Mouse (Mus musculus) liver, embryonic 13.5 days (tissue): Measurements from ENCODE around the gene 2310030G06Rik. TPM values are rescaled to one million over a fixed set of nuclear protein-coding genes. Genes with fewer than 3 reads are reported as not detected.

Experiments
- ATAC-seq: fragments of 200-750 bp; cut with Nextera tagmentation; 2 replicates; pipeline ENCODE4 v1.8.0; 2017; ENCODE audit warnings: low read depth, mild to moderate bottlenecking, moderate number of reproducible peaks, moderate library complexity
- DNase-seq: peaks from one replicate; pipeline ENCODE4 v3.0.0; 2022
- H3K27ac ChIP-seq: fragments of 300-500 bp; sonication (generic); 2 replicates; pipeline ENCODE4 v1.5.1; 2015; ENCODE audit warnings: moderate library complexity, mild to moderate bottlenecking, inconsistent platforms
- H3K27me3 ChIP-seq: fragments of 300-500 bp; sonication (generic); 2 replicates; pipeline ENCODE4 v1.6.1; 2015; ENCODE audit warnings: mild to moderate bottlenecking, inconsistent platforms
- H3K36me3 ChIP-seq: fragments of 300-500 bp; sonication (generic); 2 replicates; pipeline ENCODE4 v1.6.1; 2015; ENCODE audit warnings: mild to moderate bottlenecking, inconsistent platforms
- H3K4me1 ChIP-seq: fragments of 300-500 bp; sonication (generic); replicated peaks from 2 replicates; pipeline ENCODE4 v1.6.1; 2015; ENCODE audit warnings: inconsistent platforms
- H3K4me2 ChIP-seq: fragments of 300-500 bp; sonication (generic); 2 replicates; pipeline ENCODE4 v1.6.1; 2015; ENCODE audit warnings: inconsistent platforms, mild to moderate bottlenecking, moderate library complexity
- H3K4me3 ChIP-seq: fragments of 300-500 bp; sonication (generic); replicated peaks from 2 replicates; pipeline ENCODE4 v1.5.1; 2015; ENCODE audit warnings: mild to moderate bottlenecking, inconsistent platforms
- H3K9ac ChIP-seq: fragments of 300-500 bp; sonication (generic); 2 replicates; pipeline ENCODE4 v1.6.1; 2015; ENCODE audit warnings: mild to moderate bottlenecking, inconsistent platforms
- H3K9me3 ChIP-seq: fragments of 300-500 bp; sonication (generic); replicated peaks from 2 replicates; pipeline ENCODE4 v1.6.1; 2016; ENCODE audit warnings: inconsistent platforms
- WGBS: fragments of 180-500 bp; shearing (Covaris S2); methylation state at CpG from one replicate; pipeline ENCODE4 v1.1.7; 2015; ENCODE audit not compliant: insufficient replicate concordance; 5-methylcytosine and 5-hydroxymethylcytosine counted together
- polyA plus RNA-seq: library from polyadenylated mRNA; unstranded; fragments of >200 nt; fragmentation: Nextera tagmentation; extraction: Ambion mirVana; gene quantifications from 2 replicates; pipeline ENCODE4 v1.2.1, GENCODE M21; 2015

The 2310030G06Rik gene
- polyA plus RNA-seq, 1 experiment from 2014 or later, result 2.5 TPM

DNA sequence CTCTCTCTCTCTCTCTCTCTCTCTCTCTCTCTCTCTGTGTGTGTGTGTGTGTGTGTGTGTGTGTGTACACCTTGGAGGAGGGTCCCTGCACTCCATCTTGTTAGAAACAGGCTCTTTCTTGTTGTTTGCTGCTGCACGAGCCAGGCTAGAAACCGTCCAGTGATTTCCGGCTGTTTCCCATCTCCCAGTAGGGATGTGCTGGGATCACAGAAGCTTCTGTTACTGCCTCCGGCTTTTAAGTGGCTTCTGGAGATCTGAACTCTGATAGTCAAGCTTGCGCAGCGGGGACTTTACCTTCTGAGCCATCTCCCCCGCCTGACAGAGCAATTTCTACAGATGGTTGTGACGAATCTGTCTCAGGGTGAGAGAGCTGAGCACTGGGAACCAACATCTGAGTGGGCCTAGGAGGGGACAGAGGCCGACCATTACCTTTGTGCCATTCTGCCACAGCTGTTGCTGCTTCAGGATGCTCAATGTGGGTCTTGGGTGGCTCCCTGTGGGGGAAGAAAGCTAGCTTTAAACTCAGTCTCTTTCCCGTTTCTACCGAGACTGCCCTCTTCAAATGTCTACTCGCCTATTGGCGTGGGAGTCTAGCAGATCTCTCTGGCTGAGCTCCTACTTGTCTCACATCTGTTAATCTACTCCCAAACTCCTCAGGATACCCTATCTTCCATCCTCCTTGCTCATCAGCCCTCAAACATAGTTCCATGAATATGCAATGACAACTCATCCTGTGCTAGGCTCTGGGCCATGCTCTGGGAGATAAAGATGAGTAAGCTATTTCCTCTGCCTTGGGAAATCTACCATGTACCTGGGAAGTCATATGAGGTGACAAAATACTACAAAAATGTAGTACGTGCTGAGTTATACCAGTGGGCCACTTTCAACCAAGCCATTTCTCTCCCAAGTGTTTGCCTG is 5.2 kb downstream of the 2310030G06Rik start:
- Histone ChIP-seq H3K4me1 (peaks cover 17% of the 10 kb centered on the region), H3K36me3 (no peaks in the 10 kb centered on the region), H3K4me3 (no peak overlapping the region), H3K9me3 (no peaks in the 10 kb centered on the region), H3K9ac (no peak overlapping the region), H3K4me2 (no peak overlapping the region), H3K27ac (no peak overlapping the region), H3K27me3 (peaks cover 4% of the 10 kb centered on the region)
- no peak for ATAC-seq
- DNase-seq, result no peak
- WGBS, result 72% methylated on average over 14 of the region's 14 CpGs

DNA sequence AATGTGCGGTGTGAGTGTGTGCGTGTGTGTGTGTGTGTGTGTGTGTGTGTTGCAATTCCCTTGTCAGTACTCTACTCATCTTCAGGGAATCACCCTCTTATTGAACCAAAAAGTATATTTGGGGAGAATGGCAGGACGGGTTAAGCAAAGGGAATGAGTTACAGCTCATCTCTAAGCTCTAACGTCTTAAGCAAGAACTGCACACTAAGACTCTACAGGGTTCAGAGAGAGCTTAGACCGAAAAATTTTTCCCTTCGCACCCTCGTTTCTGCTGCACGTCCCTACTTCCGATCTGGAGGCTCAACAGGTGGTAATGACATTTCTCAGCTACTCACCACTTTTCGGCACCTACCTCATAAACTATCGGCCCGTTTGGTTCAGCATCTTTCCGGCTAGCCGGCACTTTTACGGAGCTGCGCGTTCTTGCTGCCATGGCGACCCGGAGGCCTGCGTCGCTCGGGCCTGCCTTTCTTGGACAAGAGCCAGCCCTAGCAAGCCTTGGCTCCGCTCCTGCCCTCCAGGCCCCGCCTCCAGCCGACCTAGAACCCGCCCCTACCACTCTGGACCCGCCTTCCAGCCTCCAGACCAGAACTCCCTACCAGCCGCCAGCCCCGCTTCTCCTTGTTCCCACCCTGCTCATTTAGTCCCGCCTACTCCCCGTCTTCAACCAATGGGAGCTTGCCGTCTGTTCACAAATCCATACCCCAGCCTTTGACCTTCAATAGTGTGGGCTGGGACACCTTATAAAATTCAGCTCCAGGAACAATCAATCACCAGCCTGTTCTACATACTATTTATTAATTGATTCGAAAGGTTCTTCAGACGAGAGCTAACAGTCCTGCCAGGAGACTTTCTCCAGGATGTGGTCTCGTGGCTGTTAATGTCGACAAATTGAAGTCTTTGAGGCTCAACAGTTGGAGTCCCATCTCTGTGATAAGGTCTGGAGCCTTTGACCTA is 7.1 kb downstream of the 2310030G06Rik start, which contains the start of gene Dixdc1:
Gene Dixdc1 (minus strand): TSS at position 604 of the 957 bp plus-strand sequence.
- Histone ChIP-seq H3K27ac (no peak within 1 kb of the TSS), H3K4me2 (peak within 1 kb of the TSS; percentile 69), H3K4me1 (peaks cover 17% of the 10 kb centered on the region), H3K9me3 (no peaks in the 10 kb centered on the region), H3K36me3 (no peaks in the 10 kb centered on the region), H3K9ac (0 out of 2 replicates have a peak within 1 kb of the TSS, but pooled peaks have one; percentile 5), H3K4me3 (peak within 1 kb of the TSS; percentile 47), H3K27me3 (no peaks in the 10 kb centered on the region)
- ATAC-seq (peak; percentile 98), DNase-seq (peak; percentile 89)
- 11% methylated on average over 36 of the region's 36 CpGs for WGBS

DNA sequence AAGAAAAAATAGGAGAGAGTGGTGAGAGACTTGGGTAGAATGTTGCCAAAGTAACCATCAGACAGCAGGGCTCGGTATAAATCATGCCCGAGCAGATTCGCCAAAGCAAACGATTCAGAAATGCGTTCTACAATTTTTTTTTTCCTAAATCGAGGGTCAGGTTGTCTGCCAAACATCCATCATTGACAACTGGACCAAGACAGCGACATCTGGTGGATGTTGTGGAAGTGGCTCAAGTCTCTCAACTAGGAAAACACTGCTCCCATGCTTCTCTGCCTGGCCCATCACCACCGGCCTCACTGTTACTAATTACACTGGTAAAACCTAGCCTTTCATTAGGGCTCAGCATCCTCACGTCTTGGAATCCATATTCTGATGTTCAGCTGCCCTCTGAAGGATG is 11.3 kb downstream of the 2310030G06Rik start:
- Histone ChIP-seq H3K4me1 (peaks cover 17% of the 10 kb centered on the region), H3K4me2 (no peak overlapping the region), H3K4me3 (no peak overlapping the region), H3K9ac (no peak overlapping the region), H3K27me3 (no peaks in the 10 kb centered on the region), H3K27ac (no peak overlapping the region), H3K36me3 (no peaks in the 10 kb centered on the region), H3K9me3 (no peaks in the 10 kb centered on the region)
- 6% methylated on average over 9 of the region's 9 CpGs for WGBS
- no peak for ATAC-seq
- DNase-seq, result no peak

DNA sequence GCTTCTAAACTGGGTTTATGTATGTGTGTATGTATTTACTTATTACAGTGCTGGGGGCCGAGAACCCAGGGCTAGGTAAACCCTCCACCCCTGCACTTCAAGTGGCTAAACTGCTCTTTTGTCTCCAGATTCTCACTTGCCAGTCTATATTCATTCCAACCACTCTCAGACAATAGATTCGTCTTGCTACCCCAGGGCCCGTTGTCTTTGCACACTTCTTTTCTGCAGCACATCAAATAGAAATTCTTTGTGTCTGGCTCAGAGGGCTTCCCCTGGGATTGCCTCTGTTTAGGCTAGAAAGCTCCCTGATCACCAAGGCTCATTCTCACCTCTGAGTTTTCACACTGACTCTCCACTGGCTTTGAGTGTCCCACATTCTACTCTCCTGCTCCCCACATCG is 13.8 kb downstream of the 2310030G06Rik start:
- 32% methylated on average over 4 of the region's 4 CpGs for WGBS

DNA sequence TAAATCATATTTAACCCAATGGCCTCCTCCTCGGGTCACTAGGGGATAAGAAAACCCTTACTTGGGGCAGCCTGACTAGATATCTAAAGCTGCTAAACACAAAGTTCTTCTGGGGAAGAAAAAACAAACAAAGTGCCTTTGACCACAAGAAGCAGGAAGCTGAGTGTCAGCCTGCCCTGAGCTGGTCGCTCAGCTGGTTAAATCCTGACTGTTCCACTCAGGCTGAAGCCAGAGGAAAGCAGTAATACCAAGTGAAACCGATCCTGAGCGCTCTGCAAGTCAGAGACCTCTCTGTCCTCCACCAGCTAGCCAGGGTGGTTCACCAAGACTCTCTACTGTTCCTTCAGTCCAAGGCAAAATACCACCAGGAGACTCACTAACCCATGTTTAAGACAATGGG is 16.7 kb downstream of the 2310030G06Rik start:
- Histone ChIP-seq H3K4me3 (no peak overlapping the region), H3K27me3 (peaks cover 36% of the 10 kb centered on the region), H3K4me2 (no peak overlapping the region), H3K36me3 (no peaks in the 10 kb centered on the region), H3K9ac (no peak overlapping the region), H3K4me1 (0 out of 2 replicates have a peak, but pooled peaks cover 2% of the 10 kb centered on the region), H3K27ac (no peak overlapping the region), H3K9me3 (no peaks in the 10 kb centered on the region)
- 26% methylated on average over 4 of the region's 4 CpGs for WGBS
- ATAC-seq (no peak), DNase-seq (no peak)

More for the DNA sequence above, 13.8 kb downstream of the 2310030G06Rik start:
- Histone ChIP-seq H3K36me3 (no peaks in the 10 kb centered on the region), H3K9ac (no peak overlapping the region), H3K4me1 (0 out of 2 replicates have a peak, but pooled peaks cover under 1% of the 10 kb centered on the region), H3K27me3 (peaks cover 16% of the 10 kb centered on the region), H3K27ac (no peak overlapping the region), H3K9me3 (no peaks in the 10 kb centered on the region), H3K4me3 (no peak overlapping the region), H3K4me2 (no peak overlapping the region)
- ATAC-seq (no peak), DNase-seq (no peak)

DNA sequence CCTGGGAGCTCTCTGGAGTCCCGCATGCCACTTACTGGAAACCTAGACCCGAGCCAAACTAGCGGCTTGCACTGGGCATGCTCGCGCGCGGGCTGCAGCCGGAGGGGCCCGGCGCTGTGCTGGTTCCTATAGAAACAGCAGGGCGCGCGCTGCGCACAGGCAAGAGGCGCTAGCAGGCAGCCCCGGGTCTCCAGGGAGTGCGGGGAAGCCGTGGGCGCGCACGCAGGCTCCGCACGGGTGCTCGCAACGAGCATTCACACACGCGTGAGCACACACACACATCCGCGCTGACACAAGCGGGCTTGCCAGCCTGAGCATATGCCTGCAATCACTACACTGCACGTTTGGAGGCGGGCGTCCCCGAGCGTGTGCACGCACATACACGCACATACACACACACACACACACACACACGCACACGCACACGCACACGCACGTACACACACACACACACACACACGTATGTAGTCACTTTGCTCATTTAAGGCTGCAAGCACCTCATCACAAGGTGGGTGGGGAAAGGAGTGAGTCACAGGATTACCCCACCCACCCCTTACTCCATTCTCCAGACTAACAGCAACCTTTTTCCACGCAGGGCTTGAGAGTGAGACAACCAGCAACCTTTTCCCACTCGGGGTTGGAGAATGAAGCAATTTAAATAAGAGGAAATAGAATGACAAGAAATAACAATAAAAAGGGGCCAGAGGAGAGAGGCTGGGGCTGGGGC is 18.2 kb downstream of the 2310030G06Rik start:
- Histone ChIP-seq H3K9ac (peak overlapping the region; percentile 8; the same call in 1 of the 2 replicates), H3K4me2 (peak overlapping the region; percentile 70), H3K9me3 (no peaks in the 10 kb centered on the region), H3K36me3 (no peaks in the 10 kb centered on the region), H3K27ac (no peak overlapping the region), H3K27me3 (peaks cover 47% of the 10 kb centered on the region), H3K4me3 (peak overlapping the region; percentile 57), H3K4me1 (0 out of 2 replicates have a peak, but pooled peaks cover 2% of the 10 kb centered on the region)
- peak; percentile 8 for DNase-seq
- ATAC-seq, result peak; percentile 68; the same call in 1 of the 2 replicates
- under 1% methylated on average over 45 of the region's 45 CpGs for WGBS

DNA sequence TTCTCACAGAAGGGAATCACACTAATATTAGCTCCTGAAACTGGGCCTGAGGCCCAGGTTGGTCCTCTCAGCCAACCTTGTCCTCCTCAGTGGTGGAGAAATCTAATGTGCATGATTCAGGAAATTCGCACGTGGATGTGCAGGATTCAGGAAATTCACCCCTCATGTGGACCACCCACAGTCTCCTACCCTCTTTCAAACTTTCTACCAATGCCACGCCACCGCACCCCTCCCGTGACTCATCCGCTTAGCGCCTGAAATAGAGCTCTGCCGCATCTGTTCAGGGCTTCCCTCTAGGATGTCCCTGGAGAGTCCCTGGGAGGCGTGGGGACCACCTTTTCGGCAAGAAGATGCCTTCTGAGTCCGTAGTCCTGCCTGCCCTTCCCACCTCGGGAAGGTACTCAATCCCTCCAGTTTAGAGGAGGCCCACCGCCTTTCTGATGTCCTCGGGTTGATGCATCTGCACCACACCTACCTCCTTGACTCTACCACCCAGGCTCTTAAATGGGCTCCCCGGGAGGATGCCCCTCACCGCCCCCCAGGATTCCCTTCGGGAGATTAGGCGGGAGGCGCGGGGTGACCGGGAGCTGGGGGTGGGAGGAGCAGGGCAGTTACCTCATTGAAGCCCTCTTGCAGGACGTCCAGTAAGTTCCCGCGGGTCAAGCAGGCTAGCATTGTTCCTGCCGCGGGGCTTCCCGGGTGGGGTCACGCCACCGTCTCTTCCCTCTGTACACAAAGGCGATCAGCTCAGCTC is 19.0 kb downstream of the 2310030G06Rik start:
- ATAC-seq (no peak), DNase-seq (no peak)
- Histone ChIP-seq H3K27ac (no peak overlapping the region), H3K4me1 (0 out of 2 replicates have a peak, but pooled peaks cover 2% of the 10 kb centered on the region), H3K9me3 (no peaks in the 10 kb centered on the region), H3K36me3 (no peaks in the 10 kb centered on the region), H3K9ac (peak overlapping the region; percentile 8; the same call in 1 of the 2 replicates), H3K27me3 (peaks cover 47% of the 10 kb centered on the region), H3K4me3 (peak overlapping the region; percentile 57), H3K4me2 (peak overlapping the region; percentile 70)
- WGBS, result 13% methylated on average over 30 of the region's 30 CpGs

DNA sequence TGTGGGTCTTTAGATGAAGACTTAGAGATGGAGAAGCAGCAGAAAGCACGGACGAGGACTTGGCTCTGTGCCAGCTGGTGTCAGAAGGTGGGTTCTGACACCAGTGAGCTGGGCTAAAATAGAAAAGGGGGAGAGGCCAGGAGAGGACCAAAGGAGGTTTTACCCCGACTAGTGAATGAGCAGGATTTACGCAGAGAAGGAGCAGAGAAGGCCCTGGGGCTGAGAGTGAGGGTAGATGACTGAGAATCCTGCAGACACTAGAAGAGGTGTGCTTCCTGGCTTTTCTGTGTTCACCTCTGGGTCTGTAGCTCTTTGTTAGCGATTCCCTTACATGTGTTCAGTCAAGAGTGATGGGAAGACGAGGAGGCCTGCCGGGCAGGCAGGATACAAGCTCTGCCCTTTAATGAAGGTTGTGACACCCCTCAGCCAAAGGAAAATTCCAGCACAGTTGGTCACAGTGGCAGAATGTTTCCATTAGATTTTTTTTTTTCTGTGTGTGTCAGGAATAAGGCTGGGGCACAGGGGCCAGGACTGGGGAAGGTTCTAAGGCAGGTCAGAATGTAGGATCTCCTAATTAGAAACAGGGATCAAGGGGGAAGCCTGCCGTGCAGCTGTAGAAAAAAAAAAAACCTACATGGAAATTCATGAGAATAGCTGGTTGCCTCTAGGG is 20.3 kb downstream of the 2310030G06Rik start:
- H3K4me3 ChIP-seq, result no peak overlapping the region
- no peak overlapping the region for H3K9ac ChIP-seq
- peaks cover 47% of the 10 kb centered on the region for H3K27me3 ChIP-seq
- H3K36me3 ChIP-seq, result no peaks in the 10 kb centered on the region
- H3K4me2 ChIP-seq, result no peak overlapping the region
- no peak for ATAC-seq
- H3K9me3 ChIP-seq, result no peaks in the 10 kb centered on the region
- 0 out of 2 replicates have a peak, but pooled peaks cover 2% of the 10 kb centered on the region for H3K4me1 ChIP-seq
- no peak overlapping the region for H3K27ac ChIP-seq
- DNase-seq, result no peak
- 60% methylated on average over 8 of the region's 8 CpGs for WGBS

DNA sequence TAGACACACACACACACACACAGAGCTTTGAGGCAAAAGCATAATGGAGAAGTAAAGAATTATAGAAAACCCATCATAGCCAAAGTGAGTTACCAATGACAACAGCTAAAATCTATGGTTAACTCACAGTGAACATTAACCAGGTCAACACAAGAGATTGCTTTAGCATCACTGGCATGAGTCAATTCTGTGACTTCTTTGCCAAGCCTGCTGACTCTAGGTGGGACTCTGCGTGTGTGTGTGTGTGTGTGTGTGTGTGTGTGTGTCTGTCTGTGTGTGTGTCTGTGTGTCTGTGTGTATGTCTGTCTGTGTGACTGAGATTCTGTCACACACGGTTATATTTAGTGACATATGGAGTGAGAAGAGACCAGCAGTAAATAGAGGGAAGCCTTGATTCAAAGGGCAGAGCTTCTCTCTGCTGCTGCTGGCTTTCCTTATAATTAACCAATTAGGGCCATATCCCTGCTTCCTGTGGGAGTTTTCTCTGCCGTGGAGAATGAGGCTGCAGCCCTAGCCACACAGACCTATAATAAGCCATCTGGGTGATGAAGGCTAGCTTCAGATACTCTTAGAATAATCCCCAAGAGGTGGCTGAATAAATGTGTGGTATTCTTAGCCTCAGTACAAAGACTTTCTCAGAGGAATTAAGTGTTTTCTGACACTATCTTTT is 21.5 kb downstream of the 2310030G06Rik start:
- no peak overlapping the region for H3K27ac ChIP-seq
- no peak overlapping the region for H3K4me2 ChIP-seq
- no peaks in the 10 kb centered on the region for H3K9me3 ChIP-seq
- H3K4me1 ChIP-seq, result 0 out of 2 replicates have a peak, but pooled peaks cover 2% of the 10 kb centered on the region
- DNase-seq (no peak), ATAC-seq (no peak)
- no peaks in the 10 kb centered on the region for H3K36me3 ChIP-seq
- WGBS, result 34% methylated on average over 3 of the region's 3 CpGs
- H3K9ac ChIP-seq, result no peak overlapping the region
- H3K27me3 ChIP-seq, result peaks cover 47% of the 10 kb centered on the region
- H3K4me3 ChIP-seq, result no peak overlapping the region
